Mouse (Mus musculus): ENCODE data around the gene Trib3. TPM values are rescaled to one million over a fixed set of nuclear protein-coding genes. Genes with fewer than 3 reads are reported as not detected.

Trib3 gene
- total and polyA plus RNA-seq, 2 experiments, result 5.4 to 16.2 TPM

- 14% methylated on average over 21 of the region's 21 CpGs for WGBS
- H3K9ac ChIP-seq (ENCODE audit: low read depth, low read length), result no peak overlapping the region
- no peak for TF ChIP-seq CTCF (IDR thresholded peaks at IDR 0.05; ENCODE audit: low read depth, low read length)
- TF ChIP-seq POLR2A (IDR thresholded peaks at IDR 0.05; ENCODE audit: extremely low read depth, insufficient read depth, low read length), result no peak
These were observed 32.0 kb upstream of the Trib3 start for GRCm38 (mm10) chr2:152375652-152376344.

DNA sequence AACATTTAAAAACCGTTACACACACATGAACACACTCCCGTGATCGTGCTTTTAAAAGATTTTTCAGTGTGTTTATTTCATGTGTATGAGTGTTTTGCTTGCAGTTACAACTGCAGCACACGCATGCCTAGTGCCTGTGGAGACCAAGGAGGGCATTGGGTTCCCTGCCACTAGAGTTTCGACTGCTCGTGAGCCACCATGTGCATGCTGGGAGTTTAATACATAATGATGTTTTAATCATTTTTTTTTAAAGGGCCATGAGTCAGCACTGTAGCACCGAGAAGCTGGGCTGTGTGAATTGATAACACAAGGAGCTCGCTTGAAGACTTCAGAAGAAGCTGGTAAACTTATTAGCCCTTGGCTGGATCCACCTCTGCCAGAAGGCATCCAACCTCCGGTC, 29.7 kb upstream of the Trib3 start:
- Histone ChIP-seq H3K36me3 (ENCODE audit: control insufficient read depth, insufficient read depth, low read length) (no peaks in the 10 kb centered on the region), H3K4me1 (ENCODE audit: control insufficient read depth, insufficient read depth, low read length) (0 out of 2 replicates have a peak, but pooled peaks cover 1% of the 10 kb centered on the region), H3K27ac (replicated peaks; ENCODE audit: insufficient read depth, low read depth, low read length) (no peak overlapping the region), H3K9ac (ENCODE audit: low read depth, low read length) (no peak overlapping the region), H3K79me2 (ENCODE audit: control insufficient read depth, insufficient read depth, low read length) (no peaks in the 10 kb centered on the region), H3K27me3 (ENCODE audit: control insufficient read depth, insufficient read depth, low read length) (no peaks in the 10 kb centered on the region), H3K4me3 (ENCODE audit: insufficient read depth, low read depth, low read length) (no peak overlapping the region)
- TF ChIP-seq CTCF (IDR thresholded peaks at IDR 0.05; ENCODE audit: low read depth, low read length), result no peak
- no peak for TF ChIP-seq POLR2A (IDR thresholded peaks at IDR 0.05; ENCODE audit: extremely low read depth, insufficient read depth, low read length)
- no peak for DNase-seq (ENCODE audit: extremely low read depth, low read depth, low spot score)
- WGBS, result 84% methylated on average over 9 of the region's 9 CpGs

More at GRCm38 (mm10) chr2:152375652-152376344, 32.0 kb upstream of the Trib3 start:
- H3K36me3 ChIP-seq (ENCODE audit: control insufficient read depth, insufficient read depth, low read length), result no peaks in the 10 kb centered on the region
- no peaks in the 10 kb centered on the region for H3K79me2 ChIP-seq (ENCODE audit: control insufficient read depth, insufficient read depth, low read length)
- no peaks in the 10 kb centered on the region for H3K27me3 ChIP-seq (ENCODE audit: control insufficient read depth, insufficient read depth, low read length)
- H3K27ac ChIP-seq (replicated peaks; ENCODE audit: insufficient read depth, low read depth, low read length), result no peak overlapping the region
- H3K4me3 ChIP-seq (ENCODE audit: insufficient read depth, low read depth, low read length), result no peak overlapping the region
- DNase-seq (ENCODE audit: extremely low read depth, low read depth, low spot score), result no peak
- H3K4me1 ChIP-seq (ENCODE audit: control insufficient read depth, insufficient read depth, low read length), result no peaks in the 10 kb centered on the region

DNA sequence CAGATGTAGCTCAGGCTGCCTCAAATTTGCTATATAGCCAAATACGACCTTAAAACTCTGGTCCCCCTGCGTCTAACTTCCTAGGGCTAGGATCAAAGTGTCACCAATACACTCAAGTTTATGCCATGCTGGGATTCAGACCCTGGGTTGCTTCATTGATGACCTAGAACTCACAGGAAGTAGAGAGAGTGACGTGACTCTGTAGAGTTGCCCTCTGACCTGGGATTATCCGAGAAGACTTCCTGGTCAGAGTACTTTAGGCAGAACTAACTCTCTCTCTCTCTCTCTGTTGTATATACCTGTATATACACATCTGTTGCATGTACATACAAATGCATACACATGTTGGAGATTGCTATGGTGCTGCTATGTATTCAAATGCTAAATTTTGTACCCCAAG, 28.8 kb upstream of the Trib3 start:
- H3K36me3 ChIP-seq (ENCODE audit: control insufficient read depth, insufficient read depth, low read length), result no peaks in the 10 kb centered on the region
- DNase-seq (ENCODE audit: extremely low read depth, low read depth, low spot score), result no peak
- 0 out of 2 replicates have a peak, but pooled peaks cover 1% of the 10 kb centered on the region for H3K4me1 ChIP-seq (ENCODE audit: control insufficient read depth, insufficient read depth, low read length)
- TF ChIP-seq POLR2A (IDR thresholded peaks at IDR 0.05; ENCODE audit: extremely low read depth, insufficient read depth, low read length), result no peak
- TF ChIP-seq CTCF (IDR thresholded peaks at IDR 0.05; ENCODE audit: low read depth, low read length), result no peak
- no peak overlapping the region for H3K27ac ChIP-seq (replicated peaks; ENCODE audit: insufficient read depth, low read depth, low read length)
- 59% methylated on average over 4 of the region's 4 CpGs for WGBS
- no peaks in the 10 kb centered on the region for H3K79me2 ChIP-seq (ENCODE audit: control insufficient read depth, insufficient read depth, low read length)
- H3K27me3 ChIP-seq (ENCODE audit: control insufficient read depth, insufficient read depth, low read length), result no peaks in the 10 kb centered on the region
- no peak overlapping the region for H3K9ac ChIP-seq (ENCODE audit: low read depth, low read length)
- H3K4me3 ChIP-seq (ENCODE audit: insufficient read depth, low read depth, low read length), result no peak overlapping the region

GRCm38 (mm10) chr2:152372104-152372503, 28.3 kb upstream of the Trib3 start:
- no peak for DNase-seq (ENCODE audit: extremely low read depth, low read depth, low spot score)
- 81% methylated on average over 7 of the region's 7 CpGs for WGBS
- TF ChIP-seq POLR2A (IDR thresholded peaks at IDR 0.05; ENCODE audit: extremely low read depth, insufficient read depth, low read length) (no peak), CTCF (IDR thresholded peaks at IDR 0.05; ENCODE audit: low read depth, low read length) (no peak)
- Histone ChIP-seq H3K27ac (replicated peaks; ENCODE audit: insufficient read depth, low read depth, low read length) (no peak overlapping the region), H3K79me2 (ENCODE audit: control insufficient read depth, insufficient read depth, low read length) (no peaks in the 10 kb centered on the region), H3K36me3 (ENCODE audit: control insufficient read depth, insufficient read depth, low read length) (no peaks in the 10 kb centered on the region), H3K4me3 (ENCODE audit: insufficient read depth, low read depth, low read length) (no peak overlapping the region), H3K9ac (ENCODE audit: low read depth, low read length) (no peak overlapping the region), H3K27me3 (ENCODE audit: control insufficient read depth, insufficient read depth, low read length) (no peaks in the 10 kb centered on the region), H3K4me1 (ENCODE audit: control insufficient read depth, insufficient read depth, low read length) (0 out of 2 replicates have a peak, but pooled peaks cover 1% of the 10 kb centered on the region)

DNA sequence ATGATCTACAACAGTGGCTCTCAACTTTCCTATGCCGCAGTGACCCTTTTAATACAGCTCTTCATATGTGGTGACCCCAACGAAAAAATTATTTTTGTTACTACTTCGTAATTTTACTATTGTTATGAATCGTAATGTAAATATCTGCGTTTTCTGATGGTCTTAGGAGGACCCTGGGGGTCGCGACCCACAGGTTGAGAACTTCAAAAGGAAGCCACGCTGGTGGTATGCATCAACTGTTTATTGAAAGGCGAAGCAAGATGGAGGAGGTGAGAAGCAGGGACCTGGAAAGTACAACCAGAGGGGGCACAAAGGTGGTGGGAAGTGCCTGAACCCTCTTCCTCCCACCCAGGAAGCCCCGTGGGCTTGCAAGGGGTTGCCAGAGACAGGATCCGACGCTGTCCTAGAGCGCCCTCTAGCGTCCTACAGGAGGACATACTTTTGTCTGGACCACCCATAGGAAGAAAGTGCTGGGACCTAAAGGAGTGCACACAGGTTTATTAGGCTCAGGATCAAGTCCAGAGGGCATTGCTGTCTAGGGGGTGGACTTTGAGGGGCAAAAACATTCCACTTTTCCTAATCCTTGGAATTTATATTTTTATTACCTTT, 24.8 kb upstream of the Trib3 start:
- Histone ChIP-seq H3K27ac (replicated peaks; ENCODE audit: insufficient read depth, low read depth, low read length) (no peak overlapping the region), H3K27me3 (ENCODE audit: control insufficient read depth, insufficient read depth, low read length) (no peaks in the 10 kb centered on the region), H3K79me2 (ENCODE audit: control insufficient read depth, insufficient read depth, low read length) (no peaks in the 10 kb centered on the region), H3K4me1 (ENCODE audit: control insufficient read depth, insufficient read depth, low read length) (peaks cover 6% of the 10 kb centered on the region; the same call in 1 of the 2 replicates), H3K36me3 (ENCODE audit: control insufficient read depth, insufficient read depth, low read length) (no peaks in the 10 kb centered on the region), H3K9ac (ENCODE audit: low read depth, low read length) (no peak overlapping the region), H3K4me3 (ENCODE audit: insufficient read depth, low read depth, low read length) (no peak overlapping the region)
- peak; percentile 31 for DNase-seq (ENCODE audit: extremely low read depth, low read depth, low spot score)
- 29% methylated on average over 14 of the region's 14 CpGs for WGBS
- TF ChIP-seq CTCF (IDR thresholded peaks at IDR 0.05; ENCODE audit: low read depth, low read length) (peak; percentile 92), POLR2A (IDR thresholded peaks at IDR 0.05; ENCODE audit: extremely low read depth, insufficient read depth, low read length) (no peak)

- WGBS, result 82% methylated on average over 5 of the region's 5 CpGs
- H3K4me3 ChIP-seq (ENCODE audit: insufficient read depth, low read depth, low read length), result no peak overlapping the region
- no peak for TF ChIP-seq POLR2A (IDR thresholded peaks at IDR 0.05; ENCODE audit: extremely low read depth, insufficient read depth, low read length)
- TF ChIP-seq CTCF (IDR thresholded peaks at IDR 0.05; ENCODE audit: low read depth, low read length), result no peak
- no peaks in the 10 kb centered on the region for H3K36me3 ChIP-seq (ENCODE audit: control insufficient read depth, insufficient read depth, low read length)
- H3K27ac ChIP-seq (replicated peaks; ENCODE audit: insufficient read depth, low read depth, low read length), result no peak overlapping the region
- H3K4me1 ChIP-seq (ENCODE audit: control insufficient read depth, insufficient read depth, low read length), result peaks cover 8% of the 10 kb centered on the region
- no peak for DNase-seq (ENCODE audit: extremely low read depth, low read depth, low spot score)
- H3K9ac ChIP-seq (ENCODE audit: low read depth, low read length), result no peak overlapping the region
- no peaks in the 10 kb centered on the region for H3K79me2 ChIP-seq (ENCODE audit: control insufficient read depth, insufficient read depth, low read length)
- H3K27me3 ChIP-seq (ENCODE audit: control insufficient read depth, insufficient read depth, low read length), result no peaks in the 10 kb centered on the region
These were observed 24.1 kb upstream of the Trib3 start for GRCm38 (mm10) chr2:152367917-152368316.
